Comparison of ENCODE assay signal across 22 mouse cellular contexts in genomic region chr11:49829176-49829745, GRCm38 (mm10). TPM values are rescaled to one million over a fixed set of nuclear protein-coding genes. Genes with fewer than 3 reads are reported as not detected.
DNase-seq lines count a peak whose midpoint lies in the region; ATAC-seq and TF ChIP-seq lines count a peak whose summit lies in the region.
"Had no signal": no experiment of that assay in that cellular context is flagged by ENCODE, and none has a peak within 500 bp of the region (broad histone marks: within the 10 kb centered on the region; RNA-seq: fewer than 3 reads in every experiment).

No protein-coding gene starts in this region.

- no peaks in the 10 kb centered on the region for H3K9me3 ChIP-seq in forebrain, postnatal 0 days (ENCODE audit: low read length)
- H3K9me3 ChIP-seq in forebrain, embryonic 13.5 days (replicated peaks) = no peaks in the 10 kb centered on the region
- H3K9me3 ChIP-seq in kidney, embryonic 16.5 days (ENCODE audit: low read length) = no peaks in the 10 kb centered on the region
- no peaks in the 10 kb centered on the region for H3K9me3 ChIP-seq in liver, postnatal 0 days (ENCODE audit: low read length)
- no peaks in the 10 kb centered on the region for H3K9me3 ChIP-seq in stomach, embryonic 14.5 days (ENCODE audit: control insufficient read depth, low read depth, low read length)
- H3K9me3 ChIP-seq: embryonic facial prominence, embryonic 13.5 days; forebrain, embryonic 15.5 days; midbrain, embryonic 13.5 days had no signal

- no peak overlapping the region for H3K4me3 ChIP-seq in forebrain, postnatal 0 days (ENCODE audit: low read depth, low read length)
- H3K4me3 ChIP-seq in forebrain, embryonic 13.5 days = no peak overlapping the region
- H3K4me3 ChIP-seq in kidney, embryonic 16.5 days (ENCODE audit: low read length) = no peak overlapping the region
- no peak overlapping the region for H3K4me3 ChIP-seq in liver, postnatal 0 days (ENCODE audit: low read depth, low read length)
- H3K4me3 ChIP-seq in stomach, embryonic 14.5 days (ENCODE audit: low read depth, low read length) = no peak overlapping the region
- H3K4me3 ChIP-seq: embryonic facial prominence, embryonic 13.5 days; forebrain, embryonic 15.5 days; gastrocnemius, adult 2 months; midbrain, embryonic 13.5 days had no signal

- H3K4me1 ChIP-seq in forebrain, postnatal 0 days (ENCODE audit: insufficient read depth) = no peaks in the 10 kb centered on the region
- no peaks in the 10 kb centered on the region for H3K4me1 ChIP-seq in forebrain, embryonic 13.5 days
- H3K4me1 ChIP-seq in kidney, embryonic 16.5 days (ENCODE audit: insufficient read depth, low read length) = no peaks in the 10 kb centered on the region
- no peaks in the 10 kb centered on the region for H3K4me1 ChIP-seq in liver, postnatal 0 days (ENCODE audit: insufficient read depth)
- H3K4me1 ChIP-seq in stomach, embryonic 14.5 days (ENCODE audit: control insufficient read depth, insufficient read depth, low read length) = 0 out of 2 replicates have a peak, but pooled peaks cover 5% of the 10 kb centered on the region
- H3K4me1 ChIP-seq: embryonic facial prominence, embryonic 13.5 days; forebrain, embryonic 15.5 days; midbrain, embryonic 13.5 days had no signal

- no peak for TF ChIP-seq EP300 in liver, postnatal 0 days (IDR thresholded peaks at IDR 0.05; ENCODE audit: low read depth)

- WGBS in forebrain, postnatal 0 days = 67% methylated on average over 7 of the region's 7 CpGs
- 81% methylated on average over 7 of the region's 7 CpGs for WGBS in forebrain, embryonic 13.5 days
- WGBS in kidney, embryonic 16.5 days = 52% methylated on average over 7 of the region's 7 CpGs
- WGBS in liver, postnatal 0 days (ENCODE audit: insufficient replicate concordance) = 59% methylated on average over 7 of the region's 7 CpGs
- 36% methylated on average over 7 of the region's 7 CpGs for WGBS in stomach, embryonic 14.5 days

- no peak overlapping the region for H3K27ac ChIP-seq in forebrain, postnatal 0 days (ENCODE audit: low read depth, low read length)
- H3K27ac ChIP-seq in forebrain, embryonic 13.5 days = no peak overlapping the region
- H3K27ac ChIP-seq in kidney, embryonic 16.5 days (ENCODE audit: low read length) = peak overlapping the region; percentile 9; the same call in 1 of the 2 replicates
- H3K27ac ChIP-seq in liver, postnatal 0 days (ENCODE audit: low read depth) = peak overlapping the region; percentile 66; the same call in 1 of the 2 replicates
- H3K27ac ChIP-seq in stomach, embryonic 14.5 days (ENCODE audit: low read length) = peak overlapping the region; percentile 76
- H3K27ac ChIP-seq: embryonic facial prominence, embryonic 13.5 days; forebrain, embryonic 15.5 days; gastrocnemius, adult 2 months; midbrain, embryonic 13.5 days had no signal

- no peaks in the 10 kb centered on the region for H3K27me3 ChIP-seq in forebrain, postnatal 0 days (ENCODE audit: insufficient read depth, low read length)
- H3K27me3 ChIP-seq in forebrain, embryonic 13.5 days = no peaks in the 10 kb centered on the region
- no peaks in the 10 kb centered on the region for H3K27me3 ChIP-seq in kidney, embryonic 16.5 days (ENCODE audit: insufficient read depth, low read length)
- H3K27me3 ChIP-seq in liver, postnatal 0 days (ENCODE audit: insufficient read depth, low read length) = no peaks in the 10 kb centered on the region
- no peaks in the 10 kb centered on the region for H3K27me3 ChIP-seq in stomach, embryonic 14.5 days (ENCODE audit: control insufficient read depth, insufficient read depth, low read length)
- H3K27me3 ChIP-seq: embryonic facial prominence, embryonic 13.5 days; forebrain, embryonic 15.5 days; midbrain, embryonic 13.5 days had no signal

- peak; percentile 29 for DNase-seq in forebrain, postnatal 0 days
- no peak for DNase-seq in kidney, postnatal 25 days
- DNase-seq in liver, postnatal 0 days = no peak
- DNase-seq in thymus, postnatal 14 days = no peak
- DNase-seq in urinary bladder, postnatal 14 days (ENCODE audit: low spot score) = no peak
- DNase-seq: adrenal gland, postnatal 25 days; B cell, adult 2 months; cerebellum, postnatal 36 days; gastrocnemius, adult 2 months; kidney, postnatal 4 days; layer of hippocampus, postnatal 36 days; left cerebral cortex, postnatal 4 days; right cerebral cortex, postnatal 25 days; thymus, postnatal 36 days had no signal

- H3K9ac ChIP-seq in forebrain, postnatal 0 days = no peak overlapping the region
- no peak overlapping the region for H3K9ac ChIP-seq in forebrain, embryonic 13.5 days
- no peak overlapping the region for H3K9ac ChIP-seq in kidney, embryonic 16.5 days (replicated peaks; ENCODE audit: low read length)
- no peak overlapping the region for H3K9ac ChIP-seq in liver, postnatal 0 days (replicated peaks)
- no peak overlapping the region for H3K9ac ChIP-seq in stomach, embryonic 14.5 days (replicated peaks; ENCODE audit: low read depth, low read length)
- H3K9ac ChIP-seq: embryonic facial prominence, embryonic 13.5 days; forebrain, embryonic 15.5 days; midbrain, embryonic 13.5 days had no signal

- peaks cover 49% of the 10 kb centered on the region for H3K36me3 ChIP-seq in forebrain, postnatal 0 days (ENCODE audit: insufficient read depth)
- H3K36me3 ChIP-seq in forebrain, embryonic 13.5 days (ENCODE audit: poor library complexity, severe bottlenecking) = peaks cover 29% of the 10 kb centered on the region
- peaks cover 7% of the 10 kb centered on the region; the same call in 1 of the 2 replicates for H3K36me3 ChIP-seq in kidney, embryonic 16.5 days (ENCODE audit: insufficient read depth, low read length)
- no peaks in the 10 kb centered on the region for H3K36me3 ChIP-seq in liver, postnatal 0 days (replicated peaks; ENCODE audit: insufficient read depth, low read length)
- H3K36me3 ChIP-seq in stomach, embryonic 14.5 days (ENCODE audit: control insufficient read depth, insufficient read depth, low read length) = no peaks in the 10 kb centered on the region

- no peak overlapping the region for H3K4me2 ChIP-seq in forebrain, postnatal 0 days (ENCODE audit: low read depth)
- H3K4me2 ChIP-seq in forebrain, embryonic 13.5 days = no peak overlapping the region
- no peak overlapping the region for H3K4me2 ChIP-seq in kidney, embryonic 16.5 days (replicated peaks; ENCODE audit: low read depth, low read length)
- H3K4me2 ChIP-seq in liver, postnatal 0 days (ENCODE audit: low read depth, low read length) = no peak overlapping the region
- H3K4me2 ChIP-seq in stomach, embryonic 14.5 days (replicated peaks; ENCODE audit: low read depth, low read length) = 0 out of 2 replicates have a peak overlapping the region, but pooled peaks have one; percentile 2
- H3K4me2 ChIP-seq: embryonic facial prominence, embryonic 13.5 days; forebrain, embryonic 15.5 days; heart, embryonic 11.5 days; midbrain, embryonic 13.5 days had no signal

- no peak for TF ChIP-seq CTCF in forebrain, postnatal 0 days (IDR thresholded peaks at IDR 0.05; ENCODE audit: low read depth)
- TF ChIP-seq CTCF in liver, postnatal 0 days (IDR thresholded peaks at IDR 0.05; ENCODE audit: low read depth) = no peak

- 0 out of 2 replicates have a peak, but pooled peaks have one; percentile 23 for ATAC-seq in forebrain, postnatal 0 days
- ATAC-seq in forebrain, embryonic 13.5 days = no peak
- ATAC-seq in kidney, embryonic 16.5 days (ENCODE audit: low FRiP score, low TSS enrichment) = no peak
- ATAC-seq in liver, postnatal 0 days = no peak
- ATAC-seq in stomach, embryonic 14.5 days (ENCODE audit: insufficient number of reproducible peaks, insufficient read depth, low FRiP score, low read depth) = peak; percentile 24; the same call in 1 of the 2 replicates
- ATAC-seq: forebrain, embryonic 15.5 days; hindbrain, embryonic 16.5 days; midbrain, embryonic 13.5 days had no signal

RNA-seq across cellular contexts. Expression of gene Mapk9, which starts 17.3 kb away (rescaled TPM):
- 92.3 and 123 TPM in 2 replicates for total RNA-seq in forebrain, postnatal 0 days (2014; rRNA removed)
- 41.5 and 55.6 TPM in 2 replicates for polyA plus RNA-seq in forebrain, postnatal 0 days (2015; fragmentation: Nextera tagmentation; extraction: Ambion mirVana)
- polyA plus RNA-seq in forebrain, embryonic 13.5 days (2015; fragmentation: Nextera tagmentation; extraction: Ambion mirVana) = 33.1 and 33.2 TPM in 2 replicates
- polyA plus RNA-seq in kidney, embryonic 16.5 days (2015; fragmentation: Nextera tagmentation; extraction: Ambion mirVana) = 33.5 and 34.2 TPM in 2 replicates
- 20.9 and 22.3 TPM in 2 replicates for polyA plus RNA-seq in liver, postnatal 0 days (2015; fragmentation: Nextera tagmentation; extraction: Ambion mirVana)
- 36.5 and 37.6 TPM in 2 replicates for polyA plus RNA-seq in stomach, embryonic 14.5 days (2014; fragmentation: Nextera tagmentation; extraction: Ambion mirVana)

RNA-seq across cellular contexts. Expression of gene Gfpt2, which starts 35.3 kb away (rescaled TPM):
- 5.0 and 5.5 TPM in 2 replicates for total RNA-seq in forebrain, postnatal 0 days (2014; rRNA removed)
- 6.5 and 7.4 TPM in 2 replicates for polyA plus RNA-seq in forebrain, postnatal 0 days (2015; fragmentation: Nextera tagmentation; extraction: Ambion mirVana)
- polyA plus RNA-seq in forebrain, embryonic 13.5 days (2015; fragmentation: Nextera tagmentation; extraction: Ambion mirVana) = 6.9 and 7.0 TPM in 2 replicates
- polyA plus RNA-seq in kidney, embryonic 16.5 days (2015; fragmentation: Nextera tagmentation; extraction: Ambion mirVana) = 13.2 and 13.5 TPM in 2 replicates
- 0.65 and 0.81 TPM in 2 replicates for polyA plus RNA-seq in liver, postnatal 0 days (2015; fragmentation: Nextera tagmentation; extraction: Ambion mirVana)
- polyA plus RNA-seq in stomach, embryonic 14.5 days (2014; fragmentation: Nextera tagmentation; extraction: Ambion mirVana) = 10.4 and 10.5 TPM in 2 replicates

Comparison
In these comparisons a context has a peak if more than half of its experiments do, and no peak if none do; other contexts are left out.
1. ATAC-seq: peak in forebrain, postnatal 0 days (single experiment) and stomach, embryonic 14.5 days (single experiment); none in forebrain, embryonic 13.5 days (single experiment), kidney, embryonic 16.5 days (single experiment) and liver, postnatal 0 days (single experiment).
2. H3K27ac ChIP-seq: peak in kidney, embryonic 16.5 days (single experiment), liver, postnatal 0 days (single experiment) and stomach, embryonic 14.5 days (single experiment); none in forebrain, postnatal 0 days (single experiment) and forebrain, embryonic 13.5 days (single experiment).